Mouse (Mus musculus): ENCODE measurements around the gene BC037034.
"Not testable (repeated sequence)": the region's sequence is repeated elsewhere in the genome, so short reads cannot be mapped to it uniquely, and the experiment has no call there.

BC037034 gene

DNA sequence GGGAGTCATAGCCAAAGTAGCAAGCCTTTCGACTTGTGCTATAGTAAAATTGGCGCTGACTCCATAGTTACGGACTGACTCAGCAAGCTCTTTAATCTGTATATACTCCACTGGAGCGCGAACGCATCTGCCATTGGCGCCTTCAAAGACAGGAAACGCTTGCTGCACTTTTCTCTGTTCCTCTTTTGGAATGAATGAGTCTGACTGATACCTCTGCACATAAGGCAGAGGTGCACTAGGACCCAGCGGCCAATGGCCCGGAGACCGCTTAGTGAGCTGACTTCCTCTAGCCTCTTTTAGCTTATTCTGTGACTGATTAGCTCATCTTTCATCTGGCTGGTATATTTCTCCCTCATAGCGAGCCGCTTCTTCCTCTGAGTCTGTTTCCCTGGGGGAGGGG is 47.2 kb downstream of the BC037034 start:
- DNase-seq (ENCODE audit: low spot score in 2 of 2): not testable (repeated sequence)
